Mouse (Mus musculus) midbrain, embryonic 15.5 days (tissue): Measurements from ENCODE around the gene Itga6. TPM values are rescaled to one million over a fixed set of nuclear protein-coding genes. Genes with fewer than 3 reads are reported as not detected.

Experiments used
- ATAC-seq: fragments of 200-750 bp; cut with Nextera tagmentation; replicated peaks from 2 replicates; pipeline ENCODE4 v1.8.0; 2017; ENCODE audit warnings: moderate TSS enrichment
- H3K27ac ChIP-seq: fragments of 300-500 bp; sonication (generic); 2 replicates; pipeline ENCODE4 v1.5.1; 2015; ENCODE audit warnings: mild to moderate bottlenecking, inconsistent platforms
- H3K27me3 ChIP-seq: fragments of 300-500 bp; sonication (generic); replicated peaks from 2 replicates; pipeline ENCODE4 v1.6.1; 2015; ENCODE audit warnings: inconsistent platforms
- H3K36me3 ChIP-seq: fragments of 300-500 bp; sonication (generic); replicated peaks from 2 replicates; pipeline ENCODE4 v1.6.1; 2015; ENCODE audit warnings: inconsistent platforms
- H3K4me1 ChIP-seq: fragments of 300-500 bp; sonication (generic); 2 replicates; pipeline ENCODE4 v1.6.1; 2015; ENCODE audit warnings: inconsistent platforms
- H3K4me2 ChIP-seq: fragments of 300-500 bp; sonication (generic); 2 replicates; pipeline ENCODE4 v1.6.1; 2015; ENCODE audit warnings: inconsistent platforms, mild to moderate bottlenecking, moderate library complexity
- H3K4me3 ChIP-seq: fragments of 300-500 bp; sonication (generic); 2 replicates; pipeline ENCODE4 v1.5.1; 2015; ENCODE audit warnings: mild to moderate bottlenecking, inconsistent platforms
- H3K9ac ChIP-seq: fragments of 300-500 bp; sonication (generic); 2 replicates; pipeline ENCODE4 v1.6.1; 2015; ENCODE audit warnings: mild to moderate bottlenecking, inconsistent platforms
- H3K9me3 ChIP-seq: fragments of 300-500 bp; sonication (generic); 2 replicates; pipeline ENCODE4 v1.6.1; 2016; ENCODE audit warnings: inconsistent platforms
- WGBS: fragments of 180-500 bp; shearing (Covaris S2); methylation state at CpG from one replicate; pipeline ENCODE4 v1.1.7; 2015; ENCODE audit warnings: mixed read lengths; 5-methylcytosine and 5-hydroxymethylcytosine counted together
- polyA plus RNA-seq: library from polyadenylated mRNA; unstranded; fragments of >200 nt; fragmentation: Nextera tagmentation; extraction: Ambion mirVana; gene quantifications from 2 replicates; pipeline ENCODE4 v1.2.1, GENCODE M21; 2015

The Itga6 gene
- polyA plus RNA-seq, 1 experiment from 2014 or later, result 19.2 TPM

GRCm38 (mm10) chr2:71739173-71739860, 6.1 kb upstream of the Itga6 start:
- ATAC-seq, result no peak
- Histone ChIP-seq H3K27me3 (no peaks in the 10 kb centered on the region), H3K9ac (no peak overlapping the region), H3K36me3 (no peaks in the 10 kb centered on the region), H3K27ac (no peak overlapping the region), H3K4me1 (peaks cover 11% of the 10 kb centered on the region), H3K4me3 (no peak overlapping the region), H3K4me2 (no peak overlapping the region), H3K9me3 (no peaks in the 10 kb centered on the region)
- 73% methylated on average over 9 of the region's 9 CpGs for WGBS

GRCm38 (mm10) chr2:71742557-71742956, 2.9 kb upstream of the Itga6 start:
- Histone ChIP-seq H3K4me2 (no peak overlapping the region), H3K4me3 (no peak overlapping the region), H3K9me3 (no peaks in the 10 kb centered on the region), H3K27ac (no peak overlapping the region), H3K4me1 (peaks cover 21% of the 10 kb centered on the region), H3K27me3 (no peaks in the 10 kb centered on the region), H3K36me3 (no peaks in the 10 kb centered on the region), H3K9ac (no peak overlapping the region)
- WGBS, result 29% methylated on average over 4 of the region's 4 CpGs
- no peak for ATAC-seq

GRCm38 (mm10) chr2:71743377-71743776, 2.0 kb upstream of the Itga6 start:
- no peak overlapping the region for H3K4me3 ChIP-seq
- no peak for ATAC-seq
- H3K9me3 ChIP-seq, result no peaks in the 10 kb centered on the region
- no peak overlapping the region for H3K27ac ChIP-seq
- WGBS, result 59% methylated on average over 7 of the region's 7 CpGs
- H3K27me3 ChIP-seq, result no peaks in the 10 kb centered on the region
- H3K9ac ChIP-seq, result no peak overlapping the region
- H3K4me2 ChIP-seq, result no peak overlapping the region
- H3K4me1 ChIP-seq, result peaks cover 21% of the 10 kb centered on the region
- no peaks in the 10 kb centered on the region for H3K36me3 ChIP-seq

GRCm38 (mm10) chr2:71744320-71744719, 1.1 kb upstream of the Itga6 start:
- no peak overlapping the region for H3K4me2 ChIP-seq
- H3K4me1 ChIP-seq, result peaks cover 22% of the 10 kb centered on the region
- H3K27ac ChIP-seq, result no peak overlapping the region
- H3K9me3 ChIP-seq, result no peaks in the 10 kb centered on the region
- no peak for ATAC-seq
- no peaks in the 10 kb centered on the region for H3K27me3 ChIP-seq
- no peaks in the 10 kb centered on the region for H3K36me3 ChIP-seq
- no peak overlapping the region for H3K4me3 ChIP-seq
- H3K9ac ChIP-seq, result no peak overlapping the region
- 19% methylated on average over 9 of the region's 9 CpGs for WGBS

DNA sequence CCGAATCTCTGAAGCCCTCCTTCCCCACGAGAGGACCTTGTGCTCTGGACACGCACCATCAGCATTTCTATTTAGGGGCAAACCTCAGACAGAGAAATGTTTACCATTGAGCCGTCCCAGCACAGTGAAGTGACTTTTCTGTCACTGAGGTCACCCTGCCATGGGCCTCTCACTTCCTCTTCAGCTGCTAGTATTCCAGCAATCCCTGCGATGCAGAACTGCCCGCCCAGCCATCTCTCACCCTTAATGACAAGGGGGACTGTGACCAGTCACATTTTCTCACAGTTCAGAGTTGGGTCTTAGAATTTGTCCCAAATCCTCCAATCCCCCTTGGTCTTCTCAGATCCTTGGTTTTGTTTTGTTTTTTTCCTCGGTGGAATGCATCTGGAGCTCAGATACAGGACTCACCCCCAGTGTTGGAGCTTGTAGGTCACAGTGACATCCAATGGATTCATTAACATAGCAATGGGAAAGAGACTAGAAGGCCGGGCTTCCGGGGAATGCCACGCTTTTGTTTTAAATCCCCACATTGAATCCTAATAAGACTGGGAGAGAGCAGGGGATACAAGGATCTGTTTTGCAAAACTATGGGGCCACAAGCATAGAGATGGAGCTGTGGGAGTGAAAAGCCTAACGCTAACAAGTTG, 432 bp upstream of the Itga6 start:
- H3K4me1 ChIP-seq, result peaks cover 29% of the 10 kb centered on the region
- no peaks in the 10 kb centered on the region for H3K9me3 ChIP-seq
- H3K27ac ChIP-seq, result no peak overlapping the region
- no peak for ATAC-seq
- whole genome bisulfite sequencing, result 9% methylated on average over 11 of the region's 11 CpGs
- no peak overlapping the region for H3K9ac ChIP-seq
- no peak overlapping the region for H3K4me3 ChIP-seq
- no peak overlapping the region for H3K4me2 ChIP-seq
- H3K36me3 ChIP-seq, result no peaks in the 10 kb centered on the region
- H3K27me3 ChIP-seq, result no peaks in the 10 kb centered on the region

DNA sequence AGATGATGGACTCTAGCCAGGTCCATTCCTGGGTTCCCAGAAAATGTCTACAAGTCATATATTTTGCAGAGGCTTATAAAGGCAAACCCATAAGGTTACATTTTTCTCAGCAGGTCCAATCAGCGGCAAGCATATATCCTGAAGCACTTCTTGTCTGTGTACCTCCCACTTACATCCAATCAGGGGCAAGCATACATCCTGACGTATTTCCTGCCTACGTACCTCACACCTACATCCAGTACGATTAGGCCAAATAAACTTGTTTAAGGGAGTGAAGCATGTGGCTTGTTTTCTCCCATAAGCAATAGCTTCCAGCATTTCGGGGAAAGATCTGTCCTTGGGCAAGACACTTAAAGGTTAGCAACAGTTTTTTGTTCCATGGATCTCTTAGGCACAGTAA, 3.0 kb downstream of the Itga6 start:
- Histone ChIP-seq H3K27ac (no peak overlapping the region), H3K9ac (no peak overlapping the region), H3K9me3 (no peaks in the 10 kb centered on the region), H3K4me3 (no peak overlapping the region), H3K36me3 (no peaks in the 10 kb centered on the region), H3K27me3 (no peaks in the 10 kb centered on the region), H3K4me1 (peaks cover 26% of the 10 kb centered on the region), H3K4me2 (no peak overlapping the region)
- no peak for ATAC-seq
- WGBS, result 89% methylated on average over 5 of the region's 5 CpGs

GRCm38 (mm10) chr2:71749367-71750086, 4.1 kb downstream of the Itga6 start:
- H3K27ac ChIP-seq, result peak overlapping the region; percentile 6; the same call in 1 of the 2 replicates
- whole genome bisulfite sequencing, result 25% methylated on average over 13 of the region's 13 CpGs
- H3K9ac ChIP-seq, result no peak overlapping the region

DNA sequence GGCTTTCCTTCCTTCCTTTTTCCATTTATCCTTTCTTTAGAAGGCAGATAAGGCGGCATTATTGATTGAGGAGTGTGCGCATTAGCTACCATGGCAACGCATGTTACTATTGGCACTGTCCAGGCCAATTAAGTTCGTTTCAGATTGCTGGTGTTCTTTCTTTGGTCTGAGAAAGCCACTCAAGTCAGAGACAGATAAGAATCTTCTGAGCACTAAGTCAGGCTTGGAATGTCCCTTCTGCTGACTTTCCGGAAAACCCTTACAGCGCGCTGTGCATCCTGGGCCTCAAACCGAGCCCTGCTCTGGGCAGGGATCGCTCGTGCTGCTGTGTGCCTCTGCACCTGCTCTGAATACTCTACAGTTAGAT, 4.7 kb downstream of the Itga6 start:
- peak overlapping the region; percentile 1; the same call in 1 of the 2 replicates for H3K27ac ChIP-seq
- no peak overlapping the region for H3K9ac ChIP-seq
- no peaks in the 10 kb centered on the region for H3K36me3 ChIP-seq
- H3K9me3 ChIP-seq, result no peaks in the 10 kb centered on the region
- 16% methylated on average over 10 of the region's 10 CpGs for WGBS
- H3K27me3 ChIP-seq, result no peaks in the 10 kb centered on the region
- peak overlapping the region; percentile 3; the same call in 1 of the 2 replicates for H3K4me3 ChIP-seq
- H3K4me2 ChIP-seq, result peak overlapping the region; percentile 36
- peaks cover 17% of the 10 kb centered on the region for H3K4me1 ChIP-seq
- ATAC-seq, result peak; percentile 50; the same call in 1 of the 2 replicates

More at GRCm38 (mm10) chr2:71749367-71750086, 4.1 kb downstream of the Itga6 start:
- no peaks in the 10 kb centered on the region for H3K27me3 ChIP-seq
- ATAC-seq, result peak; percentile 45; the same call in 1 of the 2 replicates
- peak overlapping the region; percentile 3; the same call in 1 of the 2 replicates for H3K4me3 ChIP-seq
- no peaks in the 10 kb centered on the region for H3K36me3 ChIP-seq
- H3K9me3 ChIP-seq, result no peaks in the 10 kb centered on the region
- peak overlapping the region; percentile 36 for H3K4me2 ChIP-seq
- peaks cover 22% of the 10 kb centered on the region for H3K4me1 ChIP-seq

- peak; percentile 39; the same call in 1 of the 2 replicates for ATAC-seq
Observed at GRCm38 (mm10) chr2:71751336-71751735, 5.9 kb downstream of the Itga6 start.

GRCm38 (mm10) chr2:71751863-71752262, 6.4 kb downstream of the Itga6 start:
- H3K27me3 ChIP-seq, result no peaks in the 10 kb centered on the region
- 83% methylated on average over 2 of the region's 2 CpGs for WGBS
- H3K27ac ChIP-seq, result no peak overlapping the region
- no peak for ATAC-seq
- H3K9ac ChIP-seq, result no peak overlapping the region
- no peak overlapping the region for H3K4me3 ChIP-seq
- H3K9me3 ChIP-seq, result no peaks in the 10 kb centered on the region
- H3K36me3 ChIP-seq, result no peaks in the 10 kb centered on the region
- H3K4me2 ChIP-seq, result no peak overlapping the region
- H3K4me1 ChIP-seq, result peaks cover 14% of the 10 kb centered on the region

More at GRCm38 (mm10) chr2:71751336-71751735, 5.9 kb downstream of the Itga6 start:
- Histone ChIP-seq H3K9me3 (no peaks in the 10 kb centered on the region), H3K4me1 (peaks cover 14% of the 10 kb centered on the region), H3K36me3 (no peaks in the 10 kb centered on the region), H3K9ac (no peak overlapping the region), H3K27me3 (no peaks in the 10 kb centered on the region), H3K27ac (no peak overlapping the region), H3K4me3 (no peak overlapping the region), H3K4me2 (no peak overlapping the region)
- 81% methylated on average over 8 of the region's 8 CpGs for WGBS

DNA sequence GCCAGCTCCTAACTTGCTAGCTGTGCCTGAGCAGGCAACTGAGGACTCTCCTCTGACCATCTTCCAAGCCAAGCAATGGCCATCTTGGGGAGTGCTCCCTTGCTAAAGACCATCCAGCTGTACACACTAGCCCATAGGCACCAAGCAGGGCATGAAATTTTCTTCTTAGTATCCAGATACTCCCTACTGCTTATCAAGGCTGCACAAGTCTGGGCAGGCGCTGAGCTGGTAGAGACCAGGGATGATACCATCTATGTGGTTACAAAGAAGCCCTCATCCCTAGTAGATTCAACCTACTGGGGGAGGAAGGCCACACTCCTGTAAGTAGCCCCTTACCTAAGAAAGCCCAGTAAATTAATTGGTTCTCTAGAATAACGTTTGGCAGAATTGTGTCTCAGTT, 7.0 kb downstream of the Itga6 start:
- H3K9me3 ChIP-seq, result no peaks in the 10 kb centered on the region
- no peak overlapping the region for H3K9ac ChIP-seq
- no peak overlapping the region for H3K4me3 ChIP-seq
- H3K4me2 ChIP-seq, result no peak overlapping the region
- no peak overlapping the region for H3K27ac ChIP-seq
- no peak for ATAC-seq
- 79% methylated on average over 2 of the region's 2 CpGs for WGBS
- no peaks in the 10 kb centered on the region for H3K27me3 ChIP-seq
- H3K4me1 ChIP-seq, result peaks cover 14% of the 10 kb centered on the region
- H3K36me3 ChIP-seq, result no peaks in the 10 kb centered on the region

DNA sequence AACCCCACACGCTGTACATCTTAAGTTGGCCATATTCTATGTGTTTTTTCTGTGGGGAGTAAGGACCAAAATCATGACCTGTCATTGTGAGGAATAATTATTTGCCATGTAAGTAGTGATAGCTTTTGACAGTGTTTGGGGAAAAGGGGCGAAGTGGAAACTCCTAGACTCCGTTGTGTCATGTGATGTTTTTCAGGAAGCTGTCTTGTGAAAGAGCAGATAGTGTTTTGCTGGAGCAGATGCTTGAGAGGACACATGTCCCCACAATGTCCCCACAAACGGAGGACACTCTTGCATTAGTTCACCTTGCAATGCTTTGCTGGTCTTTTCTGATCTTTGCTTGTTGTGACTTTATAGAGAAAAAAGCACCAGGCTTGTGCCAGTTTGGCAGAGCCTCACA, 7.7 kb downstream of the Itga6 start:
- no peak overlapping the region for H3K4me3 ChIP-seq
- WGBS, result 92% methylated on average over 4 of the region's 4 CpGs
- no peak overlapping the region for H3K4me2 ChIP-seq
- no peak for ATAC-seq
- no peaks in the 10 kb centered on the region for H3K9me3 ChIP-seq
- peaks cover 14% of the 10 kb centered on the region for H3K4me1 ChIP-seq
- no peaks in the 10 kb centered on the region for H3K36me3 ChIP-seq
- no peaks in the 10 kb centered on the region for H3K27me3 ChIP-seq
- no peak overlapping the region for H3K27ac ChIP-seq
- H3K9ac ChIP-seq, result no peak overlapping the region
